Mouse (Mus musculus): ENCODE results near the gene Art2b.

- TF ChIP-seq CTCF (IDR thresholded peaks at IDR 0.05; ENCODE audit: extremely low read depth, insufficient read length, insufficient replicate concordance, low read depth, low read length) (no peak), POLR2A (IDR thresholded peaks at IDR 0.05; ENCODE audit: low read depth, low read length) (no peak)
Measured at GRCm38 (mm10) chr7:101618273-101618672, 32.9 kb upstream of the Art2b start.
